Comparison of ENCODE assay signal across 32 mouse cellular contexts in genomic region chr14:76388025-76388424, GRCm38 (mm10). TPM values are rescaled to one million over a fixed set of nuclear protein-coding genes. Genes with fewer than 3 reads are reported as not detected.
DNase-seq lines count a peak whose midpoint lies in the region; ATAC-seq lines count a peak whose summit lies in the region.
"Had no signal": no experiment of that assay in that cellular context is flagged by ENCODE, and none has a peak within 500 bp of the region (broad histone marks: within the 10 kb centered on the region; RNA-seq: fewer than 3 reads in every experiment).

No protein-coding gene starts in this region.

- H3K27ac ChIP-seq in heart, embryonic 11.5 days (ENCODE audit: low read depth, low read length), result no peak overlapping the region
- no peak overlapping the region for H3K27ac ChIP-seq in kidney, embryonic 14.5 days (ENCODE audit: low read depth, low read length)
- H3K27ac ChIP-seq: embryonic facial prominence, embryonic 10.5 days; embryonic facial prominence, embryonic 13.5 days; forebrain, embryonic 12.5 days; forebrain, embryonic 15.5 days; heart, embryonic 15.5 days; hindbrain, embryonic 10.5 days; hindbrain, embryonic 13.5 days; intestine, embryonic 15.5 days had no signal

- WGBS in heart, embryonic 11.5 days (ENCODE audit: insufficient replicate concordance), result 67% methylated on average over 7 of the region's 7 CpGs
- WGBS in kidney, embryonic 14.5 days, result 82% methylated on average over 7 of the region's 7 CpGs

- peaks cover 2% of the 10 kb centered on the region; the same call in 1 of the 2 replicates for H3K9me3 ChIP-seq in heart, embryonic 11.5 days (replicated peaks; ENCODE audit: control insufficient read depth, low read length)
- H3K9me3 ChIP-seq in kidney, embryonic 14.5 days (ENCODE audit: control insufficient read depth, low read length), result no peaks in the 10 kb centered on the region
- H3K9me3 ChIP-seq: embryonic facial prominence, embryonic 13.5 days; forebrain, embryonic 12.5 days; forebrain, embryonic 15.5 days; heart, embryonic 15.5 days; hindbrain, embryonic 10.5 days; hindbrain, embryonic 13.5 days; intestine, embryonic 15.5 days had no signal

- no peak overlapping the region for H3K4me3 ChIP-seq in heart, embryonic 11.5 days (ENCODE audit: low read depth, low read length)
- H3K4me3 ChIP-seq in kidney, embryonic 14.5 days (ENCODE audit: low read length), result no peak overlapping the region
- H3K4me3 ChIP-seq: embryonic facial prominence, embryonic 10.5 days; embryonic facial prominence, embryonic 13.5 days; erythroblast, embryonic 14.5 days; forebrain, embryonic 12.5 days; forebrain, embryonic 15.5 days; heart, embryonic 12.5 days; heart, embryonic 15.5 days; hindbrain, embryonic 10.5 days; hindbrain, embryonic 13.5 days; intestine, embryonic 15.5 days had no signal

- no peaks in the 10 kb centered on the region for H3K27me3 ChIP-seq in heart, embryonic 11.5 days (ENCODE audit: control insufficient read depth, insufficient read depth, low read length)
- H3K27me3 ChIP-seq in kidney, embryonic 14.5 days (ENCODE audit: control insufficient read depth, insufficient read depth, low read length), result no peaks in the 10 kb centered on the region
- H3K27me3 ChIP-seq: CH12.LX; embryonic facial prominence, embryonic 13.5 days; forebrain, embryonic 12.5 days; forebrain, embryonic 15.5 days; heart, embryonic 12.5 days; heart, embryonic 15.5 days; hindbrain, embryonic 13.5 days; intestine, embryonic 15.5 days had no signal

- peak; percentile 97 for DNase-seq in ES-CJ7 (ENCODE audit: low read depth, low spot score)
- DNase-seq in R1 (ENCODE audit: low read depth, low spot score), result peak; percentile 99
- no peak for DNase-seq in gastrocnemius, adult 18-20 months (ENCODE audit: low spot score)
- DNase-seq: adrenal gland, adult 2 months; adrenal gland, postnatal 14 days; B cell, adult 2 months; cerebellum, adult 11 months; cerebellum, adult 2 months; cerebellum, adult 9-11 months; cerebellum, postnatal 25 days; embryo, embryonic 11 days; gastrocnemius, postnatal 10 days; gastrocnemius, postnatal 36 days; heart, postnatal 10 days; heart, postnatal 36 days; kidney, adult 11 months had no signal

- ATAC-seq in common myeloid progenitor, adult 5-6 weeks (replicated peaks; ENCODE audit: low read depth, poor library complexity, severe bottlenecking), result peak; percentile 42; the same call in 1 of the 2 replicates
- no peak for ATAC-seq in heart, embryonic 11.5 days (replicated peaks; ENCODE audit: insufficient number of reproducible peaks, low FRiP score, low TSS enrichment)
- ATAC-seq in kidney, embryonic 14.5 days (ENCODE audit: low FRiP score, low TSS enrichment), result no peak
- ATAC-seq: forebrain, embryonic 15.5 days; hindbrain, embryonic 16.5 days; intestine, embryonic 15.5 days had no signal

- no peak overlapping the region for H3K9ac ChIP-seq in heart, embryonic 11.5 days (ENCODE audit: low read depth, low read length)
- no peak overlapping the region for H3K9ac ChIP-seq in kidney, embryonic 14.5 days (ENCODE audit: low read depth, low read length)
- H3K9ac ChIP-seq: embryonic facial prominence, embryonic 13.5 days; forebrain, embryonic 12.5 days; forebrain, embryonic 15.5 days; heart, embryonic 12.5 days; heart, embryonic 15.5 days; hindbrain, embryonic 13.5 days; intestine, embryonic 15.5 days had no signal

- no peaks in the 10 kb centered on the region for H3K4me1 ChIP-seq in heart, embryonic 11.5 days (ENCODE audit: control insufficient read depth, insufficient read depth, low read length)
- no peaks in the 10 kb centered on the region for H3K4me1 ChIP-seq in kidney, embryonic 14.5 days (ENCODE audit: control insufficient read depth, insufficient read depth, low read length)
- H3K4me1 ChIP-seq: embryonic facial prominence, embryonic 13.5 days; forebrain, embryonic 12.5 days; forebrain, embryonic 15.5 days; heart, embryonic 15.5 days; hindbrain, embryonic 13.5 days; intestine, embryonic 15.5 days had no signal

- no peak overlapping the region for H3K4me2 ChIP-seq in heart, embryonic 11.5 days
- no peak overlapping the region for H3K4me2 ChIP-seq in kidney, embryonic 14.5 days (replicated peaks; ENCODE audit: low read depth, low read length)
- H3K4me2 ChIP-seq: embryonic facial prominence, embryonic 13.5 days; forebrain, embryonic 12.5 days; forebrain, embryonic 15.5 days; heart, embryonic 12.5 days; heart, embryonic 15.5 days; hindbrain, embryonic 13.5 days; intestine, embryonic 15.5 days had no signal

- H3K36me3 ChIP-seq in heart, embryonic 11.5 days (ENCODE audit: control insufficient read depth, insufficient read depth, low read length), result no peaks in the 10 kb centered on the region
- H3K36me3 ChIP-seq in kidney, embryonic 14.5 days (ENCODE audit: control insufficient read depth, insufficient read depth, low read length), result no peaks in the 10 kb centered on the region
- H3K36me3 ChIP-seq: embryonic facial prominence, embryonic 10.5 days; embryonic facial prominence, embryonic 13.5 days; forebrain, embryonic 12.5 days; forebrain, embryonic 15.5 days; G1E; heart, embryonic 12.5 days; heart, embryonic 15.5 days; hindbrain, embryonic 10.5 days; hindbrain, embryonic 13.5 days; intestine, embryonic 15.5 days had no signal

RNA-seq across cellular contexts. Expression of gene Tsc22d1, which starts 26.7 kb away (rescaled TPM):
- 124 and 152 TPM in 2 replicates for total RNA-seq in common myeloid progenitor, adult 5-6 weeks (2017)
- 100 to 1,000 TPM; 110 to 142 TPM for total RNA-seq in gastrocnemius, adult 18-20 months (2021)
- polyA plus RNA-seq in heart, embryonic 11.5 days (2014; fragmentation: Nextera tagmentation; extraction: Ambion mirVana), result 444 and 455 TPM in 2 replicates
- 844 and 1,016 TPM in 2 replicates for polyA plus RNA-seq in kidney, embryonic 14.5 days (2014; fragmentation: Nextera tagmentation; extraction: Ambion mirVana)
